Mouse (Mus musculus) cerebellum, adult 2 months (tissue): Measurements from ENCODE around the gene Zfp385c.

Experiments
- CTCF ChIP-seq: fragments of 200-500 bp; IDR thresholded peaks from 2 replicates; pipeline ENCODE4 v1.5.1; 2011; ENCODE audit warnings: low read depth, mild to moderate bottlenecking, control low read depth, low read length, moderate library complexity, borderline replicate concordance; ENCODE audit not compliant: insufficient read depth
- POLR2A ChIP-seq: fragments of 200-500 bp; IDR thresholded peaks from 2 replicates; pipeline ENCODE4 v1.6.1; 2011; ENCODE audit warnings: low read length, control low read depth, borderline replicate concordance; ENCODE audit not compliant: insufficient read depth

- TF ChIP-seq POLR2A, result no peak
- TF ChIP-seq CTCF, result no peak
These were observed 107.1 kb downstream of the Zfp385c start for GRCm38 (mm10) chr11:100585148-100585547.
